Mouse (Mus musculus): Measurements from ENCODE around the gene Hivep3.

The Hivep3 gene

DNA sequence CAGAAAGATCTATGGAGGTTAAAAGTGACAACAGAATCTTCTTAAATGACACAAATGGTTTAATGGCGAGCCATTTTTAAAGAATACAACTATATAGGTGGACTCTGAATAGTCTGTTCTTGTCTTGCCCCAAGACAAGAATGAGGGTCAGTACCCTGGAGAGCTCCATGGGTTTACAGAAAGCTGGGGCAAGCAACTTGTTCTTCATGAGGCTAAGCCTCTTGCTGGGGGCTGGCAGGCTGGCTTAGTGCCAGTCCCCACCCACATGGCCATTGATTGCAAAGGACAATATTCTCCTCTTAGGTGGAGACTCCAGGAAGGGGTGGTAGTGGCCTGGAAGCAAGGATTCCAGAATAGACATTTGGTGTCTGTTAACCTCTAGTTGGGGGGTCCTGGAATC lies 170.2 kb downstream of the Hivep3 start:
- no peak for DNase-seq (ENCODE audit: low spot score in 2 of 2)

DNA sequence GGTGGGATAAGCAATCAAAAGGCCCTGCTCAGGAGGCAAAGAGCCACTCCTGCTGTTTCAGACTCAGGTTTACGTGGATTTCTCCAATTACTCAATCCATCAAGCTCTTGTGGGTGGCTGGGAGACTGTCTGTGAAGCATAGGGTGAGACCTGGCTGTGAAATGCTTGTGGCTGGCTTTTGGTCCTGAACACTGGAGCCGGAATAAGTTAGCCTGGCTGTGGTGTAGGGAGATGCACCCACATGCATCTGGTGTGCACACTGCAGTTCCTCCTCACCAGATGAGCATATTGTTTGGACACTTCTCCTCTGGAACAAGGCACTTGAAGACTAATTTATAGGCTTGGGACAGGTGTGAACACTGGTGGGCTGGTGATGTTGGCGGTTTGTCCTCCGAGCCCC lies 170.7 kb downstream of the Hivep3 start:
- no peak for DNase-seq (ENCODE audit: low spot score in 2 of 2)

DNA sequence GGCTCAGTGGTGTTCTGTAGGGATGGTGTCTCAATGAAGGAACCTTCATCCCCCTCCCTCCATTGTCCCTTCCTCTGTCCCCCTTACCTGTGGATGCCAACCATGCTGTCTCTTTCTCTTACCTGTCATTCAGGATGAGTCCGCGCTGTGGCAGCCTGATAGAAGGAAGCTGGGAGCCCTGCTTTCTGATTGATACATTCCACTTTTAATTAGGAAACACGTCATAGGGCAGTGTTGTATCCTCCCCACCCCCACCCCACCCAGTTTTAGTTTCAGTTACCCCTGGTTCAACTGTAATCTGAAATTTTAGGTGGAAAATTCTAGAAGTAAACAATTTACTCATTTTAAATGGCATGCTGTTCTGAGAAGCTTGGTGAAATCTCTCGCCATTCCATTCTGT lies 173.5 kb downstream of the Hivep3 start:
- no peak for DNase-seq (ENCODE audit: low spot score in 2 of 2)

DNA sequence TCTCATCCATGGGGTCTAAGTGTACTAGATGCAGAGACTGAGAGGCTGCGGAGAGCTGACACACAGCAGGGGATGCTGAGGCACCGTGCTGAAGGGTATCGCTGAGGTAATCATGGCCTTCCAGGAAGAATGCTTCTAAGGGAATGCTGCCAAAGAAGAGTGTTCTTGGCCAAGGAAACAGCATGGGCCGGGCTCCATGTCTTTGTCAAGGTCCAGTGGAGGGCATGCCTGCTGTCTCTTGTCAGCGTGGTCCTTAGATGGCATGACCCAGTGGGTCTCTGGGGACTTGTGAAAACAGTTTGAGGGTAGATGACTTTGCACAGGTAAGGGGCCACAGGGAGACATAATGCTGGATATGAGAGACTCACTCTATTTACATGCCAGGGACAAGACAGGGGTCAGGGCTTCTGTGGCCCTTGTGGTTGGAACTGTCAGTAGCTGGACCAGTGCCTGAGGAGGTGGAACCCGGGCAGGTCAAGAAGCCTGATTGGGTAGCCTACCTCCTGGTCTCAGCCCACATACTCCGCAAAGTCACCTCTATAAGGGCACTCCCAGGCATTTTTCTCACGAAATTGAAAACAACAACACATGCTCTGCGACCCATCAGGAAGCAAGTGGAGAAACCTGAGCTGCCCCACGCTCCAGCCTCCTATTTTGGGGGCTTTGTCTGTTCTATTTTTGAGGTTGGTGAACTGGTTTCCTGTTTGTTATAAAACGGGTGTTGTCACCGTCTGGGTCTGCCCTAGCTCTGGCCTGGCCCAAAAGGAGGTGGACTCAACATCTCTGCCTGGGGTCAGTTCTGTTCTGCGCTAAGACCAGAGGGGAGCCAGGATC lies 177.7 kb downstream of the Hivep3 start:
- DNase-seq (ENCODE audit: low spot score in 2 of 2) = no peak

- no peak for DNase-seq (ENCODE audit: low spot score in 2 of 2)
These were observed 178.6 kb downstream of the Hivep3 start for GRCm38 (mm10) chr4:119912216-119912615.

GRCm38 (mm10) chr4:119914194-119914593 lies 180.6 kb downstream of the Hivep3 start:
- no peak for DNase-seq (ENCODE audit: low spot score in 2 of 2)

- no peak for DNase-seq (ENCODE audit: low spot score in 2 of 2)
These were observed 181.5 kb downstream of the Hivep3 start for GRCm38 (mm10) chr4:119915069-119915468.

DNA sequence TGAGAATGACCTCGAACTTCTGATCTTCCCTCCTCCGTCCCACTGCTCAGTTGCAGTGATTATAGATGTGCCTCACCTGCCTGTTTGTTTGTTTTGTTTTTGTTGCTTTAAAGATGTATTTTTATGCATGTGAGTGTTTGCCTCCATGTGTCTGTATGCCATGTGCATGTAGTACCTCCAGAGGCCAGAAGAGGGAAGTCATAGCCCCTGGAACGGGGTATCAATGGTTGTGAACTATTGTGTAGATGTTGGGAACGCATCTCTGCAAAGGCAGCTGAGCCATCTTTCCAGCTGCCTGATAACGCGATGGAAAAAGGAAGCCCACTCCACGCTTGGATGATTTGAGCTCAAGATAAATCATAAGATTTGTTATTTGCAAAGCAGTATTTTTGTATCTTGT lies 183.9 kb downstream of the Hivep3 start:
- DNase-seq (ENCODE audit: low spot score in 2 of 2) = no peak

GRCm38 (mm10) chr4:119919349-119919748 lies 185.8 kb downstream of the Hivep3 start:
- DNase-seq (ENCODE audit: low spot score in 2 of 2) = no peak

DNA sequence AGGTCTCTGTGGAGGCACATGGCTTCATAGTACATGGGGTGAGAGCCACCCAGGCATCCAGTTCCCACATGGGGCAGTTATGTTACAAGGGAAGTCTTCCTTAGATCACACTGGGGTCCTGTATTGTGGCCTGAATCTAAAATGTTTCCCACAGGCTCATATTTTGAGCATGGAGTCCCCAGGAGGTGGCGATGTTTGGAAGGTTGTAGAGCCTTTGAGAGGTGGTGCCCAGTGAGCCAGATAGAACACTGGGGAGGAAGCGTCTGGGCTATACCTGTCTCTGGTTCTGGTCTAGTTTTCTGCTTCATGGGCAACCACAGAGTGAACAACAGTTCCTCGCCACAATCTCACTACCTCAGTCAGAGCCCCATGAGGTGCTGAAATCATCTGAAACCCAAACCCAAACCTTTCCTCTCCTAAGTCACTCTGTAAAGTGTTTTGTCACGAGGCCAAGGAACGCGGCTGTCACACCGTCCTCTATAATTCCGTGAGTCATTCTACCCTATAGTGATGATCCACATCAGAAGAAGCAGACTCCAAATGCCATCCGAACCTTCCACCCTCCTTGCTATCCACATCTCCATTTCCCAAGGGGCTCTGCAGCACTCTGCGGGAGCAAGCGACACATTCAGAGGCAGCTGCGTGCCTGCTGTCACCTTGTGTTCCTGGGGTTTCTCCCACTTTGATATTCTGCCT lies 187.6 kb downstream of the Hivep3 start:
- DNase-seq (ENCODE audit: low spot score in 2 of 2) = no peak

GRCm38 (mm10) chr4:119921723-119922266 lies 188.2 kb downstream of the Hivep3 start:
- no peak for DNase-seq (ENCODE audit: low spot score in 2 of 2)

- DNase-seq (ENCODE audit: low spot score in 2 of 2) = no peak
These were observed 189.4 kb downstream of the Hivep3 start for GRCm38 (mm10) chr4:119922945-119923344.

GRCm38 (mm10) chr4:119923410-119923809 lies 189.8 kb downstream of the Hivep3 start:
- DNase-seq (ENCODE audit: low spot score in 2 of 2) = no peak

DNA sequence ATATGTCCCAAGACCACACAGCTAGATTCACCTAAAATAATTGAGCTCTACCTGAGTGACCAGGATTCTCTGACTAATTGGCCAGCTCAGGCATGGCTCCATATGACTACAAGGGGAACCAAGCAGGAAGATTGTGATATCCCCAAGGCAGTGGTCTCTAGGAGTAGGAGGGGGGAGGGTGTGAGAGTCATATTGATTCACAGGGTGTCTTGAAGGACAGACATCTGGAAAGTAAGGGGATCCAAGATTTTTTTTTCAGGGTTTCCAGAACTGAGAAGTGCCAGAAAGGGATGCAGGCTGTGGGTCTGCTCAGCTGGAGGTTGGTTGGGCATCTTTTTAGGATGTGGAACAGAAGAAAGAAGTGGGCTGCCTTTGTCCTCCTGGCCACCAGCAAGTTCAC lies 191.5 kb downstream of the Hivep3 start:
- DNase-seq (ENCODE audit: low spot score in 2 of 2) = no peak

GRCm38 (mm10) chr4:119931923-119932322 lies 198.3 kb downstream of the Hivep3 start:
- DNase-seq (ENCODE audit: low spot score in 2 of 2) = no peak

GRCm38 (mm10) chr4:119932549-119933257 lies 199.1 kb downstream of the Hivep3 start:
- no peak for DNase-seq (ENCODE audit: low spot score in 2 of 2)

DNA sequence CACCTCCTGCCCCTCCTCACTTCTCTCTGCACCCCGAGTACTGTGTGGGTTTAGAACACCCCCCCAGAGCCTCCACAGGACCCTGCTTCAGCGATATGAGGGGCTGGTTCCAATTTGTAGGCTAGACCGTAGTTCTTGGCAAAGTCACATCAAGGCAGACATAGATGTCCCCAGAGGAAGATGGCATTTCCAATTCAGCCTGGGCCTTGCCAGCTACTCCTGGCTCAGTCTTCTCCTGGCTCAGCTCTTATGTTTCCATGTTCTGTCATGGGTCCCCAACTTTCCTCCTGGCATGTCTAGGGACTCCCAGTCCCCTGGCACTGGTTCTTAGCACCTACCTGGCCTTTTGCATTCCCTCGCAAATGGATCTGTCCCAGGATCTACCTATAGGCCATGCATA lies 201.3 kb downstream of the Hivep3 start:
- no peak for DNase-seq (ENCODE audit: low spot score in 2 of 2)

DNA sequence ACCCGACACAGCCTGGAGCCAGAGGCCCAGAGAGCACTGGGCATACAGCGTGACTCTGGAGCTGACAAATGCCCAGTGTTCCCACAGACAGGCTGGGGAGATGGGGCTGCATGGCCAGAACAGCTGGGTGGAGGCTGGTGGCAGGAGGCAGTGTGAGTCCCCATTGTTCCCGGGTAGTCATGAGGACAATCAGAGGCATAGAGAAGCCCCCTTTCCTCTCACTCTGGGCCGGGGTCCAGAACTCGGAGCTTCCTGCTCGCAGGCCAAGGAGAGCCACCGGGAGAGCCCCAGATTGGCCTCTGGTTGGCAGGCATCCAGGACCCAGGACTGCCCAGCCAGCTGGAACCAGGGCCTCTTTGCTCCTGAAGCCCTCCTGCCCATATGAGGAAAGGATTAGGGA lies 204.3 kb downstream of the Hivep3 start:
- peak; percentile 72 to 78 for DNase-seq (ENCODE audit: low spot score in 2 of 2)

DNA sequence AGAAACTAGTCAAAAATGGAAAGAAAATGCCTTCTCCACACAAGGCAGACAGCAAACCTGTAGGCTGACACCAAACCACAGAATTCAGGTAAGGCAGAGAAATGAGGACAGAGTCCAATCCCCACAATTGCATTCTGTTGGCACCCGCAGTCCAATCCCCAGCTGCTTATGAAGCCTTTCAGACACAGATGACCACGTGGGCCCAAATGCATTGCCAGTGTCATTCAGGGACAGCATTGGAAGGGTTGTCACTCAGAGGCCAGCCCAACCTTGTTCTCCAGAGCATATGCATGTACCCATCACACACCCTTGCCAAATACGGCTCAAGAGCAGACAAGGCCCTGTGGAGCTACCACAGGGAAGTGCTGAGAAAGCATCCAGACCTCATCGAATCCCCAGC lies 204.9 kb downstream of the Hivep3 start:
- DNase-seq (ENCODE audit: low spot score in 2 of 2) = no peak

- no peak for DNase-seq (ENCODE audit: low spot score in 2 of 2)
These were observed 206.2 kb downstream of the Hivep3 start for GRCm38 (mm10) chr4:119939786-119940185.

DNA sequence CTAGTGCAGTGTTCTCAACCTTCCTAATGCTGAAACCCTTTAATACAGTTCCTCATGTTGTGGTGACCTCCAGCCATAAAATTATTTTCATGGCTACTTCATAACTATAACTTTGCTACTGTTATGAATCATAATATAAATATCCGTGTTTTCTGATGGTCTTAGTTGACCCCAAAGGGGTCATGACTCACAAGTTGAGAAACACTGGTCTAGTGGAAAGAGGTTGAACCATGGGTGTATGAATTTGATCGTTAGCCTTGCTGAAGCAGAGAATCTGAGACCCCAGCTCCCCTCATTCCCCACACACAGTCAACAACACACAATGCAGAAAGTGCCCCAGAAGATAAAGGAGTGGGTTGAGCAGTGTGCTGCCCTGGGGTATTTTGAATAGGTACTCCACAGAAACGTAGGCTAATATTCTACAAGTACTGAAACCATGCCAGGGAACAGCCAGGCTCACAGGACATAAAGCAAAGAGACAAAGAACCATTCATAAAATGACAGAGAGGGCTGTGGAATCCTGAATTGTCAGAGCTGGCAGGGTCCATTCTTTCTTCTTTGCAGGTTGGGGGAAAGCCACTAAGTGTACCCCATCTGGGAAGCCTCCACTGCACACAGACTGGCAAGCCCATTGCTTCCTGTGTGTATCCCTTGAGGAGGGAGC lies 212.8 kb downstream of the Hivep3 start:
- DNase-seq (ENCODE audit: low spot score in 2 of 2) = no peak

Measured in frontal cortex, postnatal 10 days (tissue).